In genomic region chr11:79336722-79337267, GRCm38 (mm10) we compare ENCODE assay signal across 11 mouse cellular contexts. TPM values are rescaled to one million over a fixed set of nuclear protein-coding genes. Genes with fewer than 3 reads are reported as not detected.
DNase-seq lines count a peak whose midpoint lies in the region; ATAC-seq and TF ChIP-seq lines count a peak whose summit lies in the region.
"Had no signal": no experiment of that assay in that cellular context is flagged by ENCODE, and none has a peak within 500 bp of the region (broad histone marks: within the 10 kb centered on the region; RNA-seq: fewer than 3 reads in every experiment).

No protein-coding gene starts in this region.

- H3K27ac ChIP-seq in liver, adult 2 months (replicated peaks; ENCODE audit: insufficient read depth, low read depth, low read length): no peak overlapping the region
- no peak overlapping the region for H3K27ac ChIP-seq in liver, embryonic 12.5 days
- H3K27ac ChIP-seq: hindbrain, embryonic 13.5 days had no signal

- no peak overlapping the region for H3K4me2 ChIP-seq in liver, embryonic 12.5 days
- H3K4me2 ChIP-seq: hindbrain, embryonic 13.5 days had no signal

- no peak overlapping the region for H3K4me3 ChIP-seq in liver, adult 2 months (ENCODE audit: insufficient read depth, low read depth, low read length)
- no peak overlapping the region for H3K4me3 ChIP-seq in liver, embryonic 12.5 days
- H3K4me3 ChIP-seq: hindbrain, embryonic 13.5 days had no signal

- peaks cover 6% of the 10 kb centered on the region; the same call in 1 of the 2 replicates for H3K79me2 ChIP-seq in liver, adult 2 months (ENCODE audit: control insufficient read depth, insufficient read depth, low read length)

- peak; percentile 30 to 45 for DNase-seq in cerebellum, postnatal 10 days
- no peak for DNase-seq in cerebellum, adult 11-12 months
- DNase-seq in liver, adult 2 months (ENCODE audit: extremely low read depth, low read depth, low spot score): no peak
- peak; percentile 32 to 33 for DNase-seq in kidney, postnatal 4 days
- DNase-seq in thymus, postnatal 14 days: peak; percentile 51
- no peak for DNase-seq in layer of hippocampus, adult 9-11 months
- no peak for DNase-seq in embryo, embryonic 10 days (ENCODE audit: low spot score)

- H3K9ac ChIP-seq in liver, adult 2 months (ENCODE audit: low read depth, low read length): no peak overlapping the region
- no peak overlapping the region for H3K9ac ChIP-seq in liver, embryonic 12.5 days
- H3K9ac ChIP-seq: hindbrain, embryonic 13.5 days had no signal

- no peaks in the 10 kb centered on the region for H3K36me3 ChIP-seq in liver, adult 2 months (ENCODE audit: control insufficient read depth, insufficient read depth, low read length)
- H3K36me3 ChIP-seq in liver, embryonic 12.5 days: no peaks in the 10 kb centered on the region
- H3K36me3 ChIP-seq: hindbrain, embryonic 13.5 days had no signal

- H3K9me3 ChIP-seq in liver, embryonic 12.5 days (replicated peaks): no peaks in the 10 kb centered on the region
- H3K9me3 ChIP-seq: hindbrain, embryonic 13.5 days had no signal

- TF ChIP-seq CTCF in liver, adult 2 months (IDR thresholded peaks at IDR 0.05; ENCODE audit: low read depth, low read length): peak; percentile 57

- no peaks in the 10 kb centered on the region for H3K27me3 ChIP-seq in liver, adult 2 months (ENCODE audit: control insufficient read depth, insufficient read depth, low read length)
- H3K27me3 ChIP-seq in liver, embryonic 12.5 days (replicated peaks): no peaks in the 10 kb centered on the region

- 98% methylated on average over 5 of the region's 5 CpGs for WGBS in liver, adult 2 months
- WGBS in liver, embryonic 12.5 days (ENCODE audit: insufficient replicate concordance): 77% methylated on average over 5 of the region's 5 CpGs

- no peak for TF ChIP-seq POLR2A in liver, adult 2 months (IDR thresholded peaks at IDR 0.05; ENCODE audit: extremely low read depth, insufficient read depth, low read length)

- no peak for ATAC-seq in liver, embryonic 12.5 days

- H3K4me1 ChIP-seq in liver, adult 2 months (ENCODE audit: control insufficient read depth, insufficient read depth, low read length): peaks cover 10% of the 10 kb centered on the region
- H3K4me1 ChIP-seq in liver, embryonic 12.5 days: peaks cover 23% of the 10 kb centered on the region

RNA-seq across cellular contexts. Expression of gene Nf1, which starts 2.7 kb away (rescaled TPM):
- total RNA-seq in liver, adult 2 months (2014; rRNA removed): 21.1 and 25.0 TPM in 2 replicates
- 3.6 and 5.5 TPM in 2 replicates for polyA plus RNA-seq in liver, adult 2 months (2012; rRNA removed)
- 2.3 and 2.5 TPM in 2 replicates for polyA plus RNA-seq in liver, embryonic 12.5 days (2016; fragmentation: Nextera tagmentation; extraction: Ambion mirVana)

RNA-seq across cellular contexts. Expression of gene Gm9964, which starts 40.1 kb away (rescaled TPM):
- total RNA-seq in liver, adult 2 months (2014; rRNA removed): not detected in 2 replicates
- polyA plus RNA-seq in liver, adult 2 months (2012; rRNA removed): not detected in 2 replicates
- not detected in 2 replicates for polyA plus RNA-seq in liver, embryonic 12.5 days (2016; fragmentation: Nextera tagmentation; extraction: Ambion mirVana)
- polyA plus RNA-seq: limb, embryonic 14.5 days; neural tube, embryonic 11.5 days had no signal

Comparison
In these comparisons a context has a peak if more than half of its experiments do, and no peak if none do; other contexts are left out.
1. DNase-seq: peak in cerebellum, postnatal 10 days (2 of 2), kidney, postnatal 4 days (2 of 2) and thymus, postnatal 14 days (single experiment); none in cerebellum, adult 11-12 months (single experiment), liver, adult 2 months (single experiment), layer of hippocampus, adult 9-11 months (single experiment) and embryo, embryonic 10 days (single experiment).